Mouse (Mus musculus) kidney, adult 2 months (tissue): ENCODE measurements around the gene Npdc1. TPM values are rescaled to one million over a fixed set of nuclear protein-coding genes. Genes with fewer than 3 reads are reported as not detected.

ENCODE experiments used
- DNase-seq: peaks from one replicate; pipeline ENCODE4 v3.0.0; 2021
- H3K27ac ChIP-seq: fragments of 200-500 bp; 2 replicates; pipeline ENCODE4 v1.5.1; 2012; ENCODE audit warnings: low read depth, low read length, control low read depth, inconsistent platforms; ENCODE audit not compliant: insufficient read depth
- H3K27me3 ChIP-seq: fragments of 200-500 bp; replicated peaks from 2 replicates; pipeline ENCODE4 v1.6.1; 2012; ENCODE audit warnings: mild to moderate bottlenecking, moderate library complexity, low read length, inconsistent platforms; ENCODE audit not compliant: control insufficient read depth, insufficient read depth
- H3K36me3 ChIP-seq: fragments of 200-500 bp; 2 replicates; pipeline ENCODE4 v1.6.1; 2012; ENCODE audit warnings: mild to moderate bottlenecking, moderate library complexity, low read length, inconsistent platforms; ENCODE audit not compliant: control insufficient read depth, insufficient read depth
- H3K4me1 ChIP-seq: fragments of 200-500 bp; 2 replicates; pipeline ENCODE4 v1.6.1; 2011; ENCODE audit warnings: low read length; ENCODE audit not compliant: control insufficient read depth, insufficient read depth
- H3K4me3 ChIP-seq: fragments of 200-500 bp; 2 replicates; pipeline ENCODE4 v1.5.1; 2011; ENCODE audit warnings: mild to moderate bottlenecking, low read depth, low read length, control low read depth; ENCODE audit not compliant: insufficient read depth
- CTCF ChIP-seq: fragments of 200-500 bp; conservative IDR thresholded peaks from 2 replicates; pipeline ENCODE4 v1.5.1; 2011; ENCODE audit warnings: low read depth, mild to moderate bottlenecking, control low read depth, low read length, moderate library complexity, mixed read lengths; ENCODE audit not compliant: insufficient read depth, insufficient read length
- POLR2A ChIP-seq: fragments of 200-500 bp; IDR thresholded peaks from one replicate; pipeline ENCODE4 v1.6.1; 2011; ENCODE audit warnings: low read depth, low read length, control low read depth
- WGBS: fragments of 180-500 bp; shearing (Covaris S2); methylation state at CpG from one replicate; pipeline ENCODE4 v1.1.7; 2018; 5-methylcytosine and 5-hydroxymethylcytosine counted together
- polyA plus RNA-seq: library from polyadenylated mRNA; depleted of rRNA; stranded (reverse); fragments of >200 nt; gene quantifications from 2 replicates; pipeline ENCODE4 v1.2.3, GENCODE M21; 2012

Gene Npdc1
- polyA plus RNA-seq, 1 experiment = 73.7 TPM

DNA sequence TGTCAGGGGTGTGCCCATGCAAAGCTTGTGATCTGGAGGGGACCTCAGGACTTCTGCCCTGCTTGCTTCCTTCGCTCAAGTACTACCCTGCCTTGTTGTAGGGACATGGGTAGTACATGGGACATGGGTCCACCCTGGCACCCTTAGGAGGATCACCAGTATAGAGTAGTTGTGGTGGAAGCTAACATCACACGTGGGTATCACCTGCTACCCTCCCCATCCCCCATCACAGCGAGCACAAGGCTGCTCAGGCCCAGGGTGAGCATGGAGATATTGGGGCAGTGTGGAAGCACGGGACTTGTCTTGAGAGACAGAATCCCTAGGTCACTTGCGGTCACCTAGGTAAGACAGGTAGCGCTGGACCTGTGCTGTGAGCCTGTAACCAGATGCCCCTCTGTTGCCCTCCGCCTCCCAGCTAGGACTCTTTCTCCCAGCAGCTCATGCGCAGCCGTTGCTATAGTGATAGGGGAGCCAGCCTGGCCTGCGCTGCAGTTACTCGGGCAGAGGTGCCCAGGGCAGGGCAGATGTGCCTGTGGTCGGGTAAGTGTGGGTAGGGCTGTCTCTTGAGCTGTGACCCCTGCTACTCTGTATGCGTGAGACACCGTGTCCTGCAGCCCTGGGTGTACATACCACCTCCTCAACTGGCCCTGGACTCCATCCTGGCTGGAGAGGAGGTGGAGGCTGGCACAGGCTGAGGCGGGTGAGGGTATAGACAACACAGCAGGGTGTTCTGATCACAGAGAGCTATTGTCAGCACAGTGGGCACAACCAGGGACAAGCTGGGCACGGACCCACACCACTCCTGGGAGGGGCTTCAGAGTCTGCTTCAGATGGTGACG lies 31.5 kb downstream of the Npdc1 start:
- H3K27me3 ChIP-seq = no peaks in the 10 kb centered on the region
- no peak for TF ChIP-seq CTCF
- TF ChIP-seq POLR2A = no peak
- peaks cover 13% of the 10 kb centered on the region; the same call in 1 of the 2 replicates for H3K4me1 ChIP-seq
- no peaks in the 10 kb centered on the region for H3K36me3 ChIP-seq
- H3K4me3 ChIP-seq = no peak overlapping the region
- peak; percentile 62 for DNase-seq
- H3K27ac ChIP-seq = no peak overlapping the region
- WGBS = 50% methylated on average over 17 of the region's 17 CpGs

DNA sequence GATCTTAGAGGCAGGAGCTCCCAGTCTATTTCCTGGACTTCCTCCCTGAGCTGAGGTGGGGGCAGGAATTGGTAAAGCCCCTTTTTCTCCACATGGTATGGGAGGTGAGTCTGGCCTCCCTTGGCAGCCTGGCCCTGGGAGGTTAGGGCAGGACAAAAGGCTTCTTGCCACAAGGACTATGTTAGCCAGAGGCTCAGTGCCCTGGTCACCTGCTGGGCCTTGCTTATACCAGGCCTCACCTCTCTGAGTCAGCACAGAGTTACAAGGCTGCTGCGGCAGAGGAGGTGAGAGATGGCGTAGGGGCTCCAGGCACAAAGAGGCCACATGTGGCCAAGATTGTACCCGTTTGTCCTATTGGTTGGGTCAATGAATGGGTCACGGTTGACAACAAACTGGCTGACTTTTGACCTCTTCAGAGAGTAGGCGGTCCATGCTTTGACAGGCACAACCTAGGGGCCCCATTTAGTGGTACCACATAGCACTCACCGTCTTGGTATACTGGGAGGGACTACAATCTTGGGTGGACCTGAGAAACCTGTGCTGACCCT lies 32.2 kb downstream of the Npdc1 start:
- no peak for TF ChIP-seq POLR2A
- no peak for TF ChIP-seq CTCF
- DNase-seq = no peak
- no peaks in the 10 kb centered on the region for H3K27me3 ChIP-seq
- H3K4me1 ChIP-seq = peaks cover 13% of the 10 kb centered on the region; the same call in 1 of the 2 replicates
- H3K27ac ChIP-seq = no peak overlapping the region
- H3K4me3 ChIP-seq = no peak overlapping the region
- no peaks in the 10 kb centered on the region for H3K36me3 ChIP-seq
- 61% methylated on average over 6 of the region's 6 CpGs for WGBS

DNA sequence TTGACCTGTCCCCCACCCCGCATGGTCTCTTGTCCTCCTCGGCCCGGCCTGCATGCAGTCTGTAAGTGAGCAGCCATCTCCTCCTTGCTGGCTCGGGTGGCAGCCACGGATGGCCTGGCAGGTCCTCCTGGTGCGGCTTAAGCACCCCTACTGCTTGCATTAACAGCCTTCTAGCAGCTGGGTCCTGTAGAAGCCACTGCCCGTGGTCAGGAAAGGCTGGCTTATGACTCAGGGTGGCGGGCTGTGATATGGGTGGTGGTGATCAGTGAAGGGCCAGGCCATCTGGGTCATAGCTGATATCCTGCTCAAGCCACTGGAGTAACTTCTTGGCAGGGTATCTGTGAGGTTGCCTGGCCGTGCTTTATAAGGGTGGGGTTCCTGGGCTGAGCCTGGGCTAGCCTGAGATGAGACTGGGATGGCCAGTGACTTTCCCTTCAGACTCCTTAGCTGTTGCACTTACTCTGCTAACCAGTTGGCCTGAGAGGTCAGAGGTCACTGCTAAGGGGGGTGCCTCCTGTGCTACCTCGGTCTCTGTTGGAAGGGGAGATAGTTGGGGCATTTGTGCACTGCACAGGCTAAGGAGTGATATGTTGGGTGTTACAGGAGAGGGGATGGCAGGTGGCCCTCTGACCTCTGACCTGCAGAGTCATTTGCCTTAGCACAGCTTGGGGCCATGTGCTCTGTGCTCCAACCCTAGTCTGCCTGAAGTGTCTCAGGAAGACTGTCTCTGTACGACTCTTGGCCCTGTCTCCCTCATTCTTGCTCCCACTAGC lies 33.4 kb downstream of the Npdc1 start:
- Histone ChIP-seq H3K36me3 (no peaks in the 10 kb centered on the region), H3K4me1 (peaks cover 13% of the 10 kb centered on the region; the same call in 1 of the 2 replicates), H3K27ac (no peak overlapping the region), H3K4me3 (no peak overlapping the region), H3K27me3 (no peaks in the 10 kb centered on the region)
- WGBS = 84% methylated on average over 11 of the region's 11 CpGs
- TF ChIP-seq POLR2A (no peak), CTCF (no peak)
- no peak for DNase-seq

DNA sequence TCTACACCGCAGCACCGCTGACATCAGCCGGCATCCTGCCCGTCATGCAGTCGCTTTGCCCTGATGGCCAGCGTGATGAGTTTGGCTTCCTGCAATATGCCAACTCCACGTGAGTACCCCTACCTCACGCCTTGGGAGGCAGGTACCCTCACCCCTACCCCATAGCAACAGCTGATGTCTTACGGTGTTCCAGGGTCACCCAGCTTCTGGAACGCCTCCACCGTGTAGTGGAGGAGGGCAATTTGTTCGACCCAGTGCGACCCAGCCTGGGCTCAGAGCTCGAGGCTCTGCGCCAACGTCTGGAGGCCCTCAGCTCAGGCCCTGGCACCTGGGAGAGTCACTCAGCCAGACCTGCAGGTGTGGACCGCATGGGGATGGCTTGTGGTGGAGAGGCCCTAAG lies 34.0 kb downstream of the Npdc1 start:
- Histone ChIP-seq H3K27me3 (no peaks in the 10 kb centered on the region), H3K27ac (no peak overlapping the region), H3K4me1 (peaks cover 13% of the 10 kb centered on the region; the same call in 1 of the 2 replicates), H3K4me3 (no peak overlapping the region), H3K36me3 (no peaks in the 10 kb centered on the region)
- TF ChIP-seq POLR2A (no peak), CTCF (no peak)
- WGBS = 84% methylated on average over 17 of the region's 17 CpGs
- DNase-seq = no peak

DNA sequence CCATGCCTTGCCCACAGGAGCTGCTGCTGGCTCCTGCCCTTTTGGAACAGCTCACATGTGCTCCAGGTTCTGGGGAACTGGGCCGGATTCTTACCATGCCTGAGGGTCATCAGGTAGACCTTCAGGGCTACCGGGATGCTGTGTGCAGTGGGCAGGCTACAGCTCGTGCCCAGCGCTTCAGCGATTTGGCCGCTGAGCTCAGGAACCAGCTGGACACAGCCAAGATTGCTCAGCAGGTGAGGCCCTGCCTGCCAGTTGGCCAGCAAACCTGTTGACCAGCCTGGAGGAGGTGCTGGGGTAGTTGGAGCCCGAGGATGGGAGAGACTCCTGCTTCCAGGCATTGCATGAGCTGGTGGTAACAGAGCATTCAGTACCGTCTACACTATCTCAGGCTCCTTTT lies 35.1 kb downstream of the Npdc1 start:
- Histone ChIP-seq H3K36me3 (no peaks in the 10 kb centered on the region), H3K27me3 (no peaks in the 10 kb centered on the region), H3K27ac (no peak overlapping the region), H3K4me3 (no peak overlapping the region), H3K4me1 (peaks cover 13% of the 10 kb centered on the region; the same call in 1 of the 2 replicates)
- WGBS = 86% methylated on average over 8 of the region's 8 CpGs
- no peak for TF ChIP-seq POLR2A
- TF ChIP-seq CTCF = no peak
- DNase-seq = no peak

DNA sequence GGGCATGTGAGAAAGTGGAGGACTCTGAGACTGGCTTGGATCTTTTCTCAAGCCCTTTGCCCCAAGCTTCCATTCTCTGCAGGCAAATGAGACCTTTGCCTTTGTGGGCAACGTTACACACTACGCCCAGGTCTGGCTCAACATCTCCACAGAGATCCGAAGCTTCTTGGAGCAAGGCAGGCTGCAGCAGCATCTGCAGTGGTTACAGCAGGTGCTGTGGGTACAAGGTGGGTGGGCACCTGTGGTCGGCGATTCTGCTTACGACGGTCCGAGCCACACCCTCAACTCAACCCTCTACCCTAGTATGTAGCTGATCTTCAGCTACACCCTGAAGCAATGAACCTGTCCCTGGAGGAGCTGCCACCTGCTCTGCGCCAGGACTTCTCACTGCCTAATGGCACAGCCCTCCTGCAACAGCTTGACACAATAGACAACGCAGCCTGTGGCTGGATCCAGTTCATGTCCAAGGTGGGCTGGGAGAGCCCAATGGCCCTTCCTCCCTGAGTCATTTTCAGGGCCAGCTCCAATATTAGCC lies 37.2 kb downstream of the Npdc1 start:
- Histone ChIP-seq H3K36me3 (no peaks in the 10 kb centered on the region), H3K27ac (no peak overlapping the region), H3K4me1 (no peaks in the 10 kb centered on the region), H3K4me3 (no peak overlapping the region), H3K27me3 (no peaks in the 10 kb centered on the region)
- WGBS = 80% methylated on average over 10 of the region's 10 CpGs
- TF ChIP-seq POLR2A (no peak), CTCF (no peak)
- DNase-seq = no peak
